Mouse (Mus musculus): ENCODE data around the gene Gm21188.
"Not testable (repeated sequence)": the region's sequence is repeated elsewhere in the genome, so short reads cannot be mapped to it uniquely, and the experiment has no call there.

DNA sequence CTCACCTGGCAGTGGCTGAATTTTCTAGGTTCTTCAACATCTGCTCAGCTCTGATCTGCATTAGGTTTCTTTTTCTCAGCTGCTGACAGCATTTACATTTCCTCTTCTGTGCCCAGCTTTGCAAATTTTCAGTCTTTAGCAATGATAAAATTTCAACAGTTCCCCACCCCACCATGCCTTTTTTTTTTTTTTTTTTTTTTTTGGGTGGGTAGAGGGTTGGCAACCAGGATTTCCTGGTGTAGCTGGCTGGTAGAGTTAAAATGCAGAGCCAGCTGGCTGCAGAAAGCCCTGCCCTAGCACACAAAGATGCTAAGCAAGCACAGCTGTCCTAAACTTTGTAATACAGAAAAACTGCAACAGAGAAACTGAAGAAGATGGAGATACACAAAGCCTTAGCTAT, at the start of gene Gm21188:
- TF ChIP-seq POLR2A, CTCF (IDR thresholded peaks at IDR 0.05; ENCODE audit: extremely low read depth, insufficient read depth, low read length): not testable (repeated sequence)

Measured in cortical plate, adult 2 months (tissue).